Mouse (Mus musculus) cortical plate, adult 2 months (tissue): Measurements from ENCODE around the gene Abcb11. TPM values are rescaled to one million over a fixed set of nuclear protein-coding genes. Genes with fewer than 3 reads are reported as not detected.
"Not testable (repeated sequence)": the region's sequence is repeated elsewhere in the genome, so short reads cannot be mapped to it uniquely, and the experiment has no call there.

ENCODE experiments used
- H3K27ac ChIP-seq: fragments of 200-500 bp; 2 replicates; pipeline ENCODE4 v1.5.1; 2012; ENCODE audit warnings: low read length, control low read depth, inconsistent platforms; ENCODE audit not compliant: insufficient read depth
- H3K4me1 ChIP-seq: fragments of 200-500 bp; 2 replicates; pipeline ENCODE4 v1.6.1; 2011; ENCODE audit warnings: low read length; ENCODE audit not compliant: control insufficient read depth, insufficient read depth
- H3K4me3 ChIP-seq: fragments of 200-500 bp; 2 replicates; pipeline ENCODE4 v1.5.1; 2011; ENCODE audit warnings: mild to moderate bottlenecking, low read length, control low read depth; ENCODE audit not compliant: insufficient read depth
- CTCF ChIP-seq: fragments of 200-500 bp; IDR thresholded peaks from 2 replicates; pipeline ENCODE4 v1.5.1; 2011; ENCODE audit warnings: mild to moderate bottlenecking, control low read depth, low read length; ENCODE audit not compliant: insufficient read depth; ENCODE audit errors: extremely low read depth
- POLR2A ChIP-seq: fragments of 200-500 bp; IDR thresholded peaks from 2 replicates; pipeline ENCODE4 v1.6.1; 2011; ENCODE audit warnings: mild to moderate bottlenecking, low read length, control low read depth; ENCODE audit not compliant: insufficient read depth; ENCODE audit errors: extremely low read depth
- polyA plus RNA-seq: library from polyadenylated mRNA; depleted of rRNA; stranded (reverse); fragments of >200 nt; gene quantifications from 2 replicates; pipeline ENCODE4 v1.2.3, GENCODE M21; 2012; rRNA removed

The Abcb11 gene
- 0.02 TPM in 1 of 2 replicates, not detected in the other for polyA plus RNA-seq

DNA sequence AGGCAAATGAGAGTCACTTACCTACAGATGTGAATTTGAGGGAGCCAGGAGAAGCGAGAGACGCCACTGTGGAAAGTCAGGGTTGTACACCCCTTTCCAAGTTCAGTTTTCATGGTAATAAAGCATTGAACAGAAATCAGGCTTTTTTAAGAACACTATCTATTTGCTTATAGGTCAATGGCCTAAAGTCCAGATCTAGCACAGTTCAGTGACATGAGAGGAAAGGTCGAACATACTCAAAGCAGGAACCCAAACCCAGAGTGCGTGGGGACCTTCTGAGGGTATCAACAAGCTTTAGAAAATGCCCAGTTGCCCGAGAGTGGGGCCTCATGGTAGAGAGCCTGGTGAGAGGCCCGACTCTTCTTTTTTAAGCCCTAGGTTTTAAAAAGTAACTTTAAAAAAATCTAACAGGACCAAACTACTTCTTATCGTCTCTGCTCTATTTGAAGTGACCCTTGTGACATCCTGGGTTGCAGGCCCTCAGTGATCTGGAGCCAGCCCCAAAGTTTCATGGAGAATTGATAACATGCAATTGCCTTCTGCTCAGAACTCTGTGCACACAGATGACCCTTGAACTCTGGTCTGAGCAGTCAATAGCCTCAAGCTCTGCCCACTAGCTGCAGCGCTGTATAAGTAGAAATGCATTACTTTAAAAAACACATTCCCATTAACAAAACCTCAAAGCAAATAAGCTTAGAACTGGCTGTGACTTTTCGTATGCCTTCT, at the start of gene Abcb11:
Abcb11 (minus strand) TSS at position 121 of the 726 bp plus-strand sequence.
- no peaks in the 10 kb centered on the region for H3K4me1 ChIP-seq
- TF ChIP-seq CTCF = no peak
- no peak for TF ChIP-seq POLR2A
- no peak within 1 kb of the TSS for H3K4me3 ChIP-seq
- no peak within 1 kb of the TSS for H3K27ac ChIP-seq

DNA sequence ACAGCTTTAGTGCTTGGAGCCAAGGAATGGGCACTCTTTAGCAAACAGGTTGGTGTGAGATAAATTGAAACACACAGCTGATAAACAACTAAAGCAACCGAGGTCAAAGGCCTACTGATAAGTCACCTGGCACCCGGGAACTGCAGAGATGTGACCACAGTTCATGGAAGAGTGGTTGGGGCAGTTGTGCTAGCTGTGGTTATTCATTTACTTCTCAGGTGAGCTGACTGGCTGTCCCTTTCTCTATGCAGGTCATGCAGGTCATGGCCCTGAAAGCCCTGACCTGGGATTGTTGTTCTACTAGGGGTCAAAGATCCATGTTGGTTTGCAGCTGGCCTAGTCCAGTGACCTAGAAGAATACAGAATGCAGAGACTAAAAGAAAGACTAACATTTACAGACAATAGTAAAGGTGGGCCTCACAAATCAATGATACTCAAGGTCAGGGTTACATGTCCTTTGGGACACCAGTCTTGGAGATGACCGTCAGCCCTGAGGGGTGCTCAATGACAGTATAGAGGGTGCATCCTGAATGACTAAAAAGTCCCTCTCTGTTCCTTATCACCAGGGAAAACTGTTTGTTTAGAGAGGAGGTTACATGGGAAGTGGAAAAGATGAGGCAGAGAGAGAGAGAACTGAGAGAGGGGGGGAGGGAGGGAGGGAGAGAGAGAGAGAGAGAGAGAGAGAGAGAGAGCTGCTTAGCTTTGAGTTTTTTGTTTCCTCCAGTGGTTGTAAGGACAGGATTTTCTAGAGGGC, 43.9 kb upstream of the Abcb11 start:
- TF ChIP-seq POLR2A (no peak), CTCF (no peak)
- H3K27ac ChIP-seq = no peak overlapping the region
- H3K4me3 ChIP-seq = no peak overlapping the region
- H3K4me1 ChIP-seq = no peaks in the 10 kb centered on the region

DNA sequence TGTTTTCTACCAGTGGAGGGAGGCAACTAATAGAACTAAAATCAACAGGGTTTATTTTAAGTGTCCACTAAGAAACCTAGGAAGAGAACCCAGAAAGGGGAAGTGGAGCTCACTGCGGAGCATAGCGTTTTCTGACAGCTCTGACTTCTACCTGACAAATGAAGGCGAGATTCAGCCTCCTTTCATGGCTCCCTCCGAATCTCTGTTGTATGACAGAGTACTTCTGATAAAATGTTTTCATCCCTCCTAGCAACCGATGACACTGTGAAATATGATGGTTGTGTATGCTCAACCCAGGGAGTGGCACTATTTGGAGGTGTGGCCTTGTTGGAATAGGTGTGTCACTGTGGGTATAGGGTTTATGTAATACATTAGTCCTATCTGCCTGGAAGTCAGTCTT, 40.4 kb upstream of the Abcb11 start:
- no peak overlapping the region for H3K4me3 ChIP-seq
- H3K27ac ChIP-seq = no peak overlapping the region
- no peak for TF ChIP-seq CTCF
- no peak for TF ChIP-seq POLR2A
- no peaks in the 10 kb centered on the region; the same call in 1 of the 2 replicates for H3K4me1 ChIP-seq

DNA sequence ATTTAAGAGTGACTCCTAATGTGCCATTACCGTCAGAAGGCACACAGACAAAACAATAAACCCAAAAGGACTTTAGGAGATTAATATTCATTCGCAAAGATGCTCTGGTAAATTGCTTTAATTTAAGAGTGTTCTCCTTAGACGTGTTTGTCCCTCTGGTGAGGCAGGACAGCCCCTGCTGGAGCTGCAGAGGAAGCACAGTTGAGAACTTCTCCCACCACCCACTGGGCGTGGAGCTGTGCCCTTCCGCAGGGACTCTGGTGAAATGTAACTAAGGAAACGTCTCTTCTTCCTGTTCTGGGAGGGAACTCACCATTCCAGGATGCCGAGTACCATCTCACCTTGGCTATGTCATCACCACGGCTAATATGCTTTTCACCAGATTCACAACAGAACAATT, 39.3 kb upstream of the Abcb11 start:
- H3K4me3 ChIP-seq = no peak overlapping the region
- no peak for TF ChIP-seq CTCF
- TF ChIP-seq POLR2A = no peak
- H3K27ac ChIP-seq = no peak overlapping the region
- H3K4me1 ChIP-seq = no peaks in the 10 kb centered on the region; the same call in 1 of the 2 replicates

DNA sequence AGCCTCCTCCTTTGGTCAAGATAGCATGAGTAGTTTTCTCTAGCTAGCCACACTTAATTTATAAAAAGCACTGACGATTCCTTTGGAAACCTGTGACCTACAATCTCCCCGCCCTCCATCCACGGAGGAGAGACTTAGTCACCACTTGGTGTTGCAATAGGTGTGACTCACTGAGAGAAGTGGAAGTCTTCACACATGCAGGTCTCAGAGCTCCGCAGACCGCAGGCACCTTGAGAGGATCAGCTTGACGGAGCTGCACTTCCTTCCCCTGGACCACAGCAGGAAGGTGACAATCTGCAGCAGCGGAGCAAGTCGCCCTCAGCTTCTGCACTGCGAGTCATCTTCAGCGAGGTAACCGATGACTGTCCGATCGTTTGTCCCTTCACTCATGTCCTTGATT, 37.9 kb upstream of the Abcb11 start, which contains the start of gene Dhrs9:
Dhrs9 (plus strand) TSS at position 165 of the 400 bp plus-strand sequence.
- Histone ChIP-seq H3K27ac (no peak within 1 kb of the TSS), H3K4me3 (no peak within 1 kb of the TSS), H3K4me1 (no peaks in the 10 kb centered on the region; the same call in 1 of the 2 replicates)
- TF ChIP-seq POLR2A = no peak
- no peak for TF ChIP-seq CTCF

DNA sequence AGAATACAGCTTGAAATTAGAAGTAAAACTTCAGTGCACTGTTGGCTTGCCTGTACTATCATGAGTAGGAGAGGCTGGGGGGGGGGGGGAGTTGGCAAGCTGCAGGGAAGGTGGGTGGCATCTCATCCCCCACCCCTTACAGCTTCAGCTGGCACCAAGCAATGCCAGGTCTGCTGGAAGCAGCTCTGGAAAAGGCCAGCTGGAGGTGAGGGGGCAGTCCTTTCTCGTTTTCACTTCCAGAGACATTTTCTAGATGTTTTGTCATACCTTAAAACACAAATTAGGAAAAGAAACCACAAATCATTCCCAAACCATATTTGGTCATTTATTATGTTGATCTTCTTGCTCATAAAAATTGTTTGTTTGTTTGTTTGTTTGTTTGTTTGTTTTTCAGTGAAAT, 37.4 kb upstream of the Abcb11 start:
- no peaks in the 10 kb centered on the region; the same call in 1 of the 2 replicates for H3K4me1 ChIP-seq
- no peak overlapping the region for H3K27ac ChIP-seq
- TF ChIP-seq CTCF (no peak), POLR2A (no peak)
- no peak overlapping the region for H3K4me3 ChIP-seq

DNA sequence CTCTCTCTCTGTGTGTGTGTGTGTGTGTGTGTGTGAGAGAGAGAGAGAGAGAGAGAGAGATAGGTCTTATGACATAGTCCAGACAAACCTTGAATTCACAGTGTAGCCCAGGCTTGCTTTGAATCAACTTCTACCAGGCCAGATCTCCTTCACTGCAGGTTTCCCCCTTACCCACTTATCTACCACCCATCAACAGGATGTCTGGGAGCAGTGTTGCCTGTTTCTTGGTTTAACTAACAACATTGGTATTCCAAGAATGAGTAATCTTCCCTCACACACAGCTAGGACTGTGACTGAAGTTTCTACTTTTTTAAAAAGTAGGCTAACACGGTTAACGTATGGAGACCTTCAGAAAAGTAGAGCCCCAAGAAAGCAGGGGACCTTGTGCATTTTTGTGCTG, 34.4 kb upstream of the Abcb11 start:
- H3K4me1 ChIP-seq = no peaks in the 10 kb centered on the region; the same call in 1 of the 2 replicates
- H3K27ac ChIP-seq = no peak overlapping the region
- TF ChIP-seq POLR2A = no peak
- TF ChIP-seq CTCF = no peak
- H3K4me3 ChIP-seq = no peak overlapping the region

DNA sequence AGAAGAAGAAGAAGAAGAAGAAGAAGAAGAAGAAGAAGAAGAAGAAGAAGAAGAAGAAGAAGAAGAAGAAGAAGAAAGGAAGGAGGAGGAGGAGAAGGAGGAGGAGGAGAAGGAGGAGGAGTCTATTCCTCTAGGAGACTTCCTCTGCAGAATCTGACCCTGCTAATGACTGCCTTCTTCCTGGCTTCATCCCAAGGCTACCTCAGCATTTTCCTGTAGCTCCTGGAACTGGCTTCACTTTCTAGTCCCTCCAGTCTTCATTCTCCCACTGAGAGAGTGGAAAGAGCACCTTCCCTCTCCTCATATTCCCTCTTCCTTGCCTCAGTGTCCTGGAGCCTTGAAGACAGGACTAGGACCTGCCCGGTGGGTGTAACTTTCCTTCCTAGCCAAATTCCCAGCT, 22.9 kb upstream of the Abcb11 start:
- no peak for TF ChIP-seq CTCF
- TF ChIP-seq POLR2A = no peak
- no peaks in the 10 kb centered on the region for H3K4me1 ChIP-seq
- no peak overlapping the region for H3K27ac ChIP-seq
- no peak overlapping the region for H3K4me3 ChIP-seq

DNA sequence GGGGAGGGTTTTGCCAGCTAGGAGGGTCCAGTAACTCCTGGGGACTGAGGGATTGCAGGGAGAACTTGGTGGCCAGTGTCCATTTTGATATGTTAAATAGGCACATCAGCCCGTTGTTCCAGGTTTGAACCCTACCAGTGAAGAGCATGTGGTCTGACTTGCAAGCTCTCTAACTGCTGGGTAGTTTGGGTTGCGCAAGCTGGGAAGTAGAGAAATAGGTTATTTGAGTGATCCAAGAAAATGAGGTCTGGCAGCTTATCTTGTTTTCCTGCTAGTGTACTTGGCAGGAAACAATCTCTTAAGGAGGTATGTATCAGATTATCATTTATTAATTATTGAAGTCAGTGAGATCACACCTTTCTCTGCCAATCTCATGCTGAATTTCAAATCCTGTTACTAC, 22.4 kb upstream of the Abcb11 start:
- Histone ChIP-seq H3K4me3 (no peak overlapping the region), H3K27ac (no peak overlapping the region), H3K4me1 (no peaks in the 10 kb centered on the region)
- no peak for TF ChIP-seq POLR2A
- TF ChIP-seq CTCF = no peak

DNA sequence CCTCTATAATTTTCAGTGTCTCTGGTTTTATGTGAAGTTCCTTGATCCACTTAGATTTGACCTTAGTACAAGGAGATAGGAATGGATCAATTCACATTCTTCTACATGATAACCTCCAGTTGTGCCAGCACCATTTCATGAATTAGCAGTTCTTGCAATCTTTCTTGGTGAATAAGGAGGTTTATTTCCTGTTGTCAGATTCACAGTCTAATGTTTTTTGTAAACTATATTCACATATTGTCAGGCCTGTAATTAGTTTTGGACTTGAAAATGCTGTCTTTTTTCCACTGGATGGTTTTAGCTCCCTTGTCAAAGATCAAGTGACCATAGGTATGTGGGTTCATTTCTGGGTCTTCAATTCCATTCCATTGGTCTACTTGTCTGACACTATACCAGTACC, 13.0 kb upstream of the Abcb11 start:
- H3K4me3 ChIP-seq, H3K27ac ChIP-seq, H3K4me1 ChIP-seq: not testable (repeated sequence)
